Mouse (Mus musculus): Measurements from ENCODE around the gene Olfr631. TPM values are rescaled to one million over a fixed set of nuclear protein-coding genes. Genes with fewer than 3 reads are reported as not detected.
"Not testable (repeated sequence)": the region's sequence is repeated elsewhere in the genome, so short reads cannot be mapped to it uniquely, and the experiment has no call there.

The Olfr631 gene
- not detected for total RNA-seq (2018; cell fraction: chromatin; rRNA removed)
- total RNA-seq (2018; cell fraction: cytosol; rRNA removed) = not detected
- not detected for total RNA-seq (2018; cell fraction: nucleus; rRNA removed)
- polyA plus RNA-seq (2018) = not detected in 3 replicates

DNA sequence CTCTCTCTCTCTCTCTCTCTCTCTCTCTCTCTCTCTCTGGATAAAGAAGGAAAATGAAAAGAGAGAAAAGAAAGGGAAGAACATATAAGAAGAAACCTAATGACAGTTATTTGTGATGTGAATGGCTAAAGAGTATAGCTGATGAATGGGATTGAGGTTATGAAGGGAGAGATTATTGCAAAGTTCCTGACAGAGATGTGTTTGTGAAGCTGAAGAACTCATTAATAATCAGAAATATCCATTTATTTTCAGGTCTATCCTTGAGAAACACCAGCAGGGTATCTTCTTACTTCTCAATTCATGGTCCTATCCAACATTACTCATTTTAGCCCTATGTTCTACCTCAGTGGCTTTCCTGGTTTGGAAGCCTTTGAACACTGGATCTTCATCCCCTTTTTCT is at the start of gene Olfr631:
Gene Olfr631, plus strand, starts transcription at position 301 of the 400 bp plus-strand sequence.
- Histone ChIP-seq H3K36me3 (ENCODE audit: inconsistent target) (no peaks in the 10 kb centered on the region), H3K27ac (no peak within 1 kb of the TSS), H3K4me3 (ENCODE audit: inconsistent target) (no peak within 1 kb of the TSS), H3K79me2 (ENCODE audit: inconsistent target) (no peaks in the 10 kb centered on the region)

DNA sequence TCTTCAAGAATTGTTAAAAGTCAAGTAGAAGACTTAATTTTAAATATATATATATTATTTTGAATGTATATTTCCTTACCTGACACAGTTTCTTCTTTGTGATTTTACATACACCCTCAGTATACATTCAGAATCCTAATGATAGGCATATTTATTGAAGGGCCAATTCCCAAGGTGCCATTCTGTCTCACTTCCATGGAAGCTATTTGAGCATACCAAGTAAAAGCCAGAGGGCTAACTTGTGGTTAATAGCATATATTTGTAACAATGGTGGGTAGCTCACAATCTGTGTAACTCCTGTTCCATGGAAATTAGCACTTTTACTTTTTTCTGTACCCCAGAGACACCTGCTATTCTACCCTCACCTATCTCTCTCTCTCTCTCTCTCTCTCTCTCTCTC is 42.5 kb upstream of the Olfr631 start, which contains the start of gene Olfr66:
Gene Olfr66, minus strand, starts transcription at position 101 of the 400 bp plus-strand sequence.
- H3K79me2 ChIP-seq (ENCODE audit: inconsistent target) = no peaks in the 10 kb centered on the region
- H3K27ac ChIP-seq = no peak within 1 kb of the TSS
- no peak within 1 kb of the TSS for H3K4me3 ChIP-seq (ENCODE audit: inconsistent target)
- no peaks in the 10 kb centered on the region for H3K36me3 ChIP-seq (ENCODE audit: inconsistent target)

DNA sequence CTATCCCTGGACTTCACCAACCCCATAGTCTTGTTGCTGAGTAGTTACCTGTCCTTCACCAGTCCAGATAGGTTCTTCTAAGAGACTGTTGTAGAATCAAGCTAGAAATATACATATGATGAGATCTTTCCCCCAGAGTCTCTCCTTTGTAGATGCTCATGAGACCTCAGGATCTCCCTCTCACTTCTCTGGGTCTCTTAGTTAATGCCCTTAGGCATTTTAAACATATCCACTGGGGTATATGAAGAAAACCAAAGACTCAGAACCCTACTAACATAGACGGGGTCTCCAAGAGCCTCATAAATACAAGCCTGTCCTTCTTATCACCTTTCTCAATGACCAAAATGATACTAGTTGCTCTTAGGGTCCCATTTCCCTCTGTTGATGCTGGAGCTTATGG is 34.2 kb upstream of the Olfr631 start, which contains the start of gene Olfr64:
Gene Olfr64, minus strand, starts transcription at position 101 of the 400 bp plus-strand sequence.
- 80% methylated on average over 1 of the region's 1 CpGs for WGBS (ENCODE audit: missing documents)
- no peaks in the 10 kb centered on the region for H3K79me2 ChIP-seq (ENCODE audit: inconsistent target)
- no peak within 1 kb of the TSS for H3K27ac ChIP-seq
- no peaks in the 10 kb centered on the region for H3K36me3 ChIP-seq (ENCODE audit: inconsistent target)
- no peak within 1 kb of the TSS for H3K4me3 ChIP-seq (ENCODE audit: inconsistent target)

DNA sequence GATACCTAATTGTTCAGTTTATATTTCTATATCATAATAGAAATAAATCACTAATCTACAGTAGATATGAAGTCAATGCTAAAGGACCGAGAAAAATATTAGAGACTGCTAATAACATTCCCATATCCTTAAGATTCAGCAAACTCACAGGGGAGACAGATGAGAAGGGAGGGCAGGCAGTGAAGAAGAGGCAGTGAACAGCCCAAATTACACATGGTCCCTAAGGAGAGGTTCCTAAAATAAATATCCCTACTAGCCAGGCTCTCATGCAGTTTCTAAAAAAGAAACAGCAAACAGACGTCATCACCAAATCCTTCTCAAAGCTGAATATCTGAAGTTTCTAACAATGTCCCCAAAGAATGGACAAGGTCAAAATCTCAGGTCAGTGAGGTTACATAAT is 25.4 kb upstream of the Olfr631 start, which contains the start of gene Olfr65:
Gene Olfr65, plus strand, starts transcription at position 301 of the 400 bp plus-strand sequence.
- H3K27ac ChIP-seq = no peak within 1 kb of the TSS
- 80% methylated on average over 1 of the region's 2 CpGs for WGBS (ENCODE audit: missing documents)
- no peaks in the 10 kb centered on the region for H3K79me2 ChIP-seq (ENCODE audit: inconsistent target)
- H3K4me3 ChIP-seq (ENCODE audit: inconsistent target) = no peak within 1 kb of the TSS
- H3K36me3 ChIP-seq (ENCODE audit: inconsistent target) = no peaks in the 10 kb centered on the region

DNA sequence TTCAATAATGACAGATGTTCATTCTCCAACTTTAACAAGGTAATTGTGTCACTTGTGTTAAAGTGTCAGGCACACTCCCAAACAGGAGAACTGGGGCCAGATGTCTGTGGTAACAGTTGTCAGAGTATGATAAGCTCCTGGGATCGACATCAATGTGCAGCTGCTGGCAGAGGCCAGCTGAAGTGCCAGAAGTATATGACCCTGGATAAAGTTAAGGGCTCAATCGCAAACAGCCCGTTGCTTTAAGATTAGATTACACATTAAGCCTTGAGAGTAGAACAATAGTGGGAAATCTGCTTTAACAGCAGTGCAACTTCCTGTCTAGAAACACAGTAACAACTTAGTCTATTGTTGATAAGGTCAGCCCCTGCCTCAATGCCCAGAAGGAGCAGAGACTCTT is 18.6 kb upstream of the Olfr631 start:
- no peak overlapping the region for H3K27ac ChIP-seq
- H3K79me2 ChIP-seq (ENCODE audit: inconsistent target) = no peaks in the 10 kb centered on the region
- 4% methylated on average over 3 of the region's 3 CpGs for WGBS (ENCODE audit: missing documents)
- H3K4me3 ChIP-seq (ENCODE audit: inconsistent target) = no peak overlapping the region
- H3K36me3 ChIP-seq (ENCODE audit: inconsistent target) = no peaks in the 10 kb centered on the region

DNA sequence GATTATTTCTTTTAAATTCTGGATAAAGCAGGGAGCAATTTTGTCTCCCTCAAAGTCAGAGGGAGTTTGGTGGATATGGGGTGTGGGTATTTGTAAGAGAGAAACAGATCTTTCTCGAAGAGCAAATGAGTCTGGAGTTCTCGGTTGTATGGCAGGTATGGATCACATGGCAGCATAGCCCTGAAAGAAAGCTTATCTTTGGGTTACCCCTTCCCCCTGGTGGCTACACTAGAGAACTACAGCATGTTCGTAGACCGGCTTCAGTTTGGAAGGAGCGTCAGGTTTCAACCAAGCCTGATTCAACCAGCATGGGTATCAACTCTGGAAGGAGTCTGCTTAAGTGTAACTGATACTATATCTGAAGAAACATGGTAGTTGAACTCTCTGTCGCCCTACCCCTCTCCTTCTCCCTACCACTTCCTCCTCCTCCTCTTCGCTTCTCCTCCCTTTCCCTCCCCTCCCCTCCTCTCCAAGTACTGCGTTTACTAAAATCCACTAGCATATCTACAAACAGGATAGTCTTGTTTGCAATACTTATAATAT is 15.6 kb upstream of the Olfr631 start:
- H3K4me3 ChIP-seq (ENCODE audit: inconsistent target) = no peak overlapping the region
- H3K27ac ChIP-seq = no peak overlapping the region
- WGBS (ENCODE audit: missing documents) = 82% methylated on average over 8 of the region's 8 CpGs

DNA sequence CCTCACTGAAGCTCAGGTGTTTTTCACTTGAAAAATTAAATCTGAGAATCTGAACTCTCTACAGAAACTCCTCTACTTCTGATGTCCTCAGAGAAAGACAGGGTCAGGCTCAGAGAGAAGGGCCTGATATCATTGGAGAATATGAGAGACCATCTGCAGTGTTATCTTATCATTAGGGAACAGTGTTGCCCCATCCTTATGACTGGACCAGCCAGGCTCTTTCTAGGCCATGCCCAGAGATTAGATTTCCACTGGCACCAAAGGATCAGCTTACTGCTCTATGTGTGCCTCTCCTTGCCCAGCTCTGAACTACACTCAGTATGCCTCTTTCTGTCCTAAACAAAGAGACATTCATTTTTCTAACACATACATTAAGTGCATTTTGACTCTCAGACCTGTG is 13.3 kb upstream of the Olfr631 start:
- Histone ChIP-seq H3K4me3 (ENCODE audit: inconsistent target) (no peak overlapping the region), H3K36me3 (ENCODE audit: inconsistent target) (no peaks in the 10 kb centered on the region), H3K27ac (no peak overlapping the region), H3K79me2 (ENCODE audit: inconsistent target) (no peaks in the 10 kb centered on the region)

More for the DNA sequence above, 15.6 kb upstream of the Olfr631 start:
- no peaks in the 10 kb centered on the region for H3K79me2 ChIP-seq (ENCODE audit: inconsistent target)
- H3K36me3 ChIP-seq (ENCODE audit: inconsistent target) = no peaks in the 10 kb centered on the region

DNA sequence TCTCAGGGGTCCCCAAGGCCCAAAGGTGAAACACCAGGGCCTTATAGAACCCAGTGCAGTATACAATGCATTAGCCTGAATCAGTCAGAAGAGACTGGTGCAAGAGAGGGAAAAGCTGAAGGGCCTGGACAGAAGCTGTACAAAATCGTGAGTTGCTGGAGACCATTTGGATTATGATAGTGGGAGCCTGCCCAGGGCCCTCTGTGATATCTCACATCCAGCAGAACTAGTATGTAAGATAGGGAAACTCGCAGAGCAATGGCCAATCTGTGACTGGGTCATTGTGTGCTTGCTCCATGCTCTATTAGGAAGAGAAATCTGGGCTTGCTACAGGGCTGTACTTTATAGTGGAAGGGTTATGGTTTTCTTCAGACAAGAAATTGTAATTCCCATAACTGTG is 5.6 kb downstream of the Olfr631 start, which contains the start of gene Olfr632:
Gene Olfr632, plus strand, starts transcription at position 84 of the 400 bp plus-strand sequence.
- H3K36me3 ChIP-seq (ENCODE audit: inconsistent target) = no peaks in the 10 kb centered on the region
- H3K79me2 ChIP-seq (ENCODE audit: inconsistent target) = no peaks in the 10 kb centered on the region
- no peak within 1 kb of the TSS for H3K4me3 ChIP-seq (ENCODE audit: inconsistent target)
- 87% methylated on average over 2 of the region's 2 CpGs for WGBS (ENCODE audit: missing documents)
- H3K27ac ChIP-seq = no peak within 1 kb of the TSS

DNA sequence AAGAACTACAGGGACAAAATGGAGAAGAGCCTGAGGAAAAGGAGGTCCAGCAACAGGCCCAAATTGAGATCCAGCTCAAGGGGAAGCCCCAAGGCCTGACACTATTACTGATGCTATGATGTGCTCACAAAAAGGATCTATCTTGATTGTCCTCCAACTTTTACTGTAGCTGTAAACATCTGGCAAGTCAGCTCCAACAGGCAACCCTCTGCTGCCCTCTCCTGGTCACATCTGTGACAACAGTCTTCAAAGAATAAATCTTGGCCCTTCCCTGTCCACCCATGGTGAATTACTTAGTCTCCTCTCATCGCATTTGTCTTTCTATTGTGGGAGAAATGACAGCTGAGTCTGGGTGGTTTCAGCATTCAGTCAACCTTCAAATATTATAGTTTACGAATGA is 14.1 kb downstream of the Olfr631 start:
- Histone ChIP-seq H3K79me2 (ENCODE audit: inconsistent target) (no peaks in the 10 kb centered on the region), H3K27ac (no peak overlapping the region), H3K36me3 (ENCODE audit: inconsistent target) (no peaks in the 10 kb centered on the region), H3K4me3 (ENCODE audit: inconsistent target) (no peak overlapping the region)
- WGBS (ENCODE audit: missing documents) = 28% methylated on average over 2 of the region's 2 CpGs

DNA sequence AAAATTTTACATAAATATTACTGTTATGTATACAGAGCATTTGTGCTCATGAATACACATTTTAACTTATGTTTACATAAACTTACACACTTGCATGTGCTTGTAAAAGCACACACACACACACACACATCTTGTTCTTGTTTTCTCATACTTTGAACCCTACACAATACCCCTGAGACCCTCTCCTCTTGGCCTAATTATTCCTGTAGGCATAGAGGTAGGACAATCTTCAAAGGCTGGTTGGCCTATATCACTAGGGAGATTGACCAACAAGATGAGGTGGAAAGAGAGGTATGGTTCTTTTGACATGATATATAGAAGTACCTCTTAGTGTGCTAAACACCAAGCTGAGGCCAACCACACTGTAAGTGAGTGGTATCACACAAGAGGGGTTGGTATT is 15.5 kb downstream of the Olfr631 start, which contains the start of gene Olfr633:
Gene Olfr633, plus strand, starts transcription at position 301 of the 400 bp plus-strand sequence.
- Histone ChIP-seq H3K36me3 (ENCODE audit: inconsistent target) (no peaks in the 10 kb centered on the region), H3K4me3 (ENCODE audit: inconsistent target) (no peak within 1 kb of the TSS), H3K79me2 (ENCODE audit: inconsistent target) (no peaks in the 10 kb centered on the region), H3K27ac (no peak within 1 kb of the TSS)

DNA sequence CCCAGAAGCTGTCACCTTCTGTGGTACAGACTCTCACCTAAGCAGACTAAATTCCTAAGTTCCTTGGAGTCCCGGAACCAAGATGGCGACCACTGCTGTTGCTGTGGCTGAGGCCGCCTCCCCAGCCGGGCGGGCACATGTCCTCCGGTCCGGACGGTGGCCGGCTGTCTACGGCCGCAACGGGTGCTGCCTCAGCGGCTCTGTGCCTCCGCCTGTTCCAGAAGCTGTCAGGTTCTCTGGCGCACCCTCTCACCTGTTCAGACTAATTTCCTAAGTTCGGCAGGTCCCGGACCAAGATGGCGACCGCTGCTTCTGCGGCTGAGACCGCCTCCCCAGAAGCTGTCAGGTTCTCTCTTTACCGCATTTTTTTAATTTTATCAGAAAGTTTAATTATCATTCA is 38.2 kb downstream of the Olfr631 start:
- H3K36me3 ChIP-seq (ENCODE audit: inconsistent target); H3K27ac ChIP-seq; H3K4me3 ChIP-seq (ENCODE audit: inconsistent target); H3K79me2 ChIP-seq (ENCODE audit: inconsistent target): not testable (repeated sequence)
- 96% methylated on average over 22 of the region's 22 CpGs for WGBS (ENCODE audit: missing documents)

DNA sequence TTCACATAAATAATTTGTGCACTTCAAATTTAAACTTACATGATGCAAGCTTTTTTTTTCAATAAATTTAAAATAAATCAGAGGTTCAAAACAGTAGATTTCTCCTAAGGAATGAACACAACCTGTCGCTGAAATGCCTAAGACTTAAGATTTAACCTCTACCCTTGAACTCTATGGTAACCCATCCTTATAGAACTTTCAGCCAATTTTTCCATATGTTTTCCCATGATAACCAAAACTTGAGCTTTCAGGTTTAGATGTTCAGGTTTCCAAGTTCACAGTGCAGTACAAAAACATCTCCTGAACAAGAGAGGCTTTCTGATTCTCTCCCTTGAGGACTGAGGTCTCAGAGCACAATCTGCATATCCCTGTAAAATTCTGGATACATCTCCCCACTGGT is 42.2 kb downstream of the Olfr631 start, which contains the start of gene Olfr635:
Gene Olfr635, plus strand, starts transcription at position 301 of the 400 bp plus-strand sequence.
- 90% methylated on average over 1 of the region's 1 CpGs for WGBS (ENCODE audit: missing documents)

DNA sequence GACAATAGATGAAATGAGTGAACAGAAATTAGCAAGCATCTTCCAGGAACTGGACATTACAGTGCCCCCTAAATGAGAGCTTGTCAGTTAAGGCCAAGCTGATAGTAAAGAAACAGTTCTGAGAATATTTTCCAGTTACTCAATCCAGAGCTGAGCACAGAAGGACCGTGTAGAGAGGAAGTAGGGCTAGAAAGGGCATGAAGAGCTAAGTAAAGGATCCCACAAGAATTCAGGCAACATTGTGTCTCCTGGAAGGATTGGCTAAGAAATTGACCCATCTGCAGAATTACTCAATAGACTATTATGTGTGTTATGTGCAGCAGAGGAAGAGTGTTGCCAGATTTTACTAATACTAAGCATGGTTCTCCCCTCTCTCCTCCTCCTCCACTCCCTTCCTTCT is 43.2 kb downstream of the Olfr631 start:
- 6% methylated on average over 1 of the region's 1 CpGs for WGBS (ENCODE audit: missing documents)
- no peaks in the 10 kb centered on the region for H3K36me3 ChIP-seq (ENCODE audit: inconsistent target)
- H3K4me3 ChIP-seq (ENCODE audit: inconsistent target) = no peak overlapping the region
- no peak overlapping the region for H3K27ac ChIP-seq
- H3K79me2 ChIP-seq (ENCODE audit: inconsistent target) = no peaks in the 10 kb centered on the region

More for the DNA sequence above, 42.2 kb downstream of the Olfr631 start, which contains the start of gene Olfr635:
- Histone ChIP-seq H3K4me3 (ENCODE audit: inconsistent target) (no peak within 1 kb of the TSS), H3K36me3 (ENCODE audit: inconsistent target) (no peaks in the 10 kb centered on the region), H3K79me2 (ENCODE audit: inconsistent target) (no peaks in the 10 kb centered on the region), H3K27ac (no peak within 1 kb of the TSS)

All from macrophage (primary cell).